Mouse (Mus musculus): ENCODE results near the gene Atp8b5.

- TF ChIP-seq POLR2A (IDR thresholded peaks at IDR 0.05; ENCODE audit: borderline replicate concordance, extremely low read depth, low read depth, low read length) (no peak), CTCF (IDR thresholded peaks at IDR 0.05; ENCODE audit: insufficient read depth, low read length) (no peak)
Observed at GRCm38 (mm10) chr4:43309696-43310338, 42.9 kb downstream of the Atp8b5 start.

Data from lung, adult 2 months (tissue).